Mouse (Mus musculus): ENCODE results near the gene Magi1. TPM values are rescaled to one million over a fixed set of nuclear protein-coding genes. Genes with fewer than 3 reads are reported as not detected.

Gene Magi1
- polyA plus RNA-seq, 1 experiment from 2014 or later, result 6.2 TPM

- 56% methylated on average over 7 of the region's 7 CpGs for WGBS
- no peak for TF ChIP-seq CTCF (IDR thresholded peaks at IDR 0.05; ENCODE audit: low read depth)
- H3K27ac ChIP-seq, result no peak overlapping the region
- DNase-seq (ENCODE audit: low spot score) (no peak), ATAC-seq (replicated peaks; ENCODE audit: low FRiP score, low read depth) (no peak)
- H3K9me3 ChIP-seq (replicated peaks; ENCODE audit: low read length), result no peaks in the 10 kb centered on the region
- no peak overlapping the region for H3K4me2 ChIP-seq (ENCODE audit: low read length)
- no peaks in the 10 kb centered on the region for H3K4me1 ChIP-seq (replicated peaks; ENCODE audit: insufficient read depth, low read length)
- H3K27me3 ChIP-seq (ENCODE audit: insufficient read depth, low read length), result no peaks in the 10 kb centered on the region
- no peak overlapping the region for H3K9ac ChIP-seq (ENCODE audit: low read depth, low read length)
- no peak overlapping the region for H3K4me3 ChIP-seq (replicated peaks; ENCODE audit: low read depth, low read length)
- H3K36me3 ChIP-seq (ENCODE audit: insufficient read depth, low read length), result no peaks in the 10 kb centered on the region
Measured at GRCm38 (mm10) chr6:94036554-94036953, 247.2 kb downstream of the Magi1 start.

- DNase-seq (ENCODE audit: low spot score), result no peak
- H3K4me3 ChIP-seq (replicated peaks; ENCODE audit: low read depth, low read length), result no peak overlapping the region
- no peaks in the 10 kb centered on the region for H3K27me3 ChIP-seq (ENCODE audit: insufficient read depth, low read length)
- WGBS, result 84% methylated on average over 9 of the region's 9 CpGs
- H3K9ac ChIP-seq (ENCODE audit: low read depth, low read length), result no peak overlapping the region
- 0 out of 2 replicates have a peak, but pooled peaks cover 3% of the 10 kb centered on the region for H3K4me1 ChIP-seq (replicated peaks; ENCODE audit: insufficient read depth, low read length)
- no peaks in the 10 kb centered on the region for H3K9me3 ChIP-seq (replicated peaks; ENCODE audit: low read length)
- no peak for TF ChIP-seq CTCF (IDR thresholded peaks at IDR 0.05; ENCODE audit: low read depth)
- H3K27ac ChIP-seq, result no peak overlapping the region
- H3K4me2 ChIP-seq (ENCODE audit: low read length), result no peak overlapping the region
- ATAC-seq (replicated peaks; ENCODE audit: low FRiP score, low read depth), result no peak
- H3K36me3 ChIP-seq (ENCODE audit: insufficient read depth, low read length), result no peaks in the 10 kb centered on the region; the same call in 1 of the 2 replicates
Measured at GRCm38 (mm10) chr6:94026361-94026760, 257.4 kb downstream of the Magi1 start.

- no peak for ATAC-seq (replicated peaks; ENCODE audit: low FRiP score, low read depth)
Measured at GRCm38 (mm10) chr6:94022437-94022836, 261.3 kb downstream of the Magi1 start.

GRCm38 (mm10) chr6:94021239-94021962 is 262.3 kb downstream of the Magi1 start:
- Histone ChIP-seq H3K27me3 (ENCODE audit: insufficient read depth, low read length) (no peaks in the 10 kb centered on the region), H3K4me2 (ENCODE audit: low read length) (no peak overlapping the region), H3K9ac (ENCODE audit: low read depth, low read length) (no peak overlapping the region), H3K4me1 (replicated peaks; ENCODE audit: insufficient read depth, low read length) (0 out of 2 replicates have a peak, but pooled peaks cover 3% of the 10 kb centered on the region), H3K36me3 (ENCODE audit: insufficient read depth, low read length) (no peaks in the 10 kb centered on the region; the same call in 1 of the 2 replicates), H3K4me3 (replicated peaks; ENCODE audit: low read depth, low read length) (no peak overlapping the region), H3K27ac (no peak overlapping the region), H3K9me3 (replicated peaks; ENCODE audit: low read length) (no peaks in the 10 kb centered on the region)
- ATAC-seq (replicated peaks; ENCODE audit: low FRiP score, low read depth) (no peak), DNase-seq (ENCODE audit: low spot score) (no peak)
- WGBS, result 75% methylated on average over 8 of the region's 8 CpGs
- no peak for TF ChIP-seq CTCF (IDR thresholded peaks at IDR 0.05; ENCODE audit: low read depth)

More at GRCm38 (mm10) chr6:94022437-94022836, 261.3 kb downstream of the Magi1 start:
- Histone ChIP-seq H3K4me1 (replicated peaks; ENCODE audit: insufficient read depth, low read length) (0 out of 2 replicates have a peak, but pooled peaks cover 3% of the 10 kb centered on the region), H3K4me2 (ENCODE audit: low read length) (no peak overlapping the region), H3K36me3 (ENCODE audit: insufficient read depth, low read length) (no peaks in the 10 kb centered on the region; the same call in 1 of the 2 replicates), H3K27me3 (ENCODE audit: insufficient read depth, low read length) (no peaks in the 10 kb centered on the region), H3K27ac (no peak overlapping the region), H3K9me3 (replicated peaks; ENCODE audit: low read length) (no peaks in the 10 kb centered on the region), H3K9ac (ENCODE audit: low read depth, low read length) (no peak overlapping the region), H3K4me3 (replicated peaks; ENCODE audit: low read depth, low read length) (no peak overlapping the region)
- no peak for TF ChIP-seq CTCF (IDR thresholded peaks at IDR 0.05; ENCODE audit: low read depth)
- DNase-seq (ENCODE audit: low spot score), result no peak
- WGBS, result 88% methylated on average over 5 of the region's 5 CpGs

GRCm38 (mm10) chr6:94020566-94020965 is 263.2 kb downstream of the Magi1 start:
- no peak for DNase-seq (ENCODE audit: low spot score)
- H3K27me3 ChIP-seq (ENCODE audit: insufficient read depth, low read length), result no peaks in the 10 kb centered on the region
- no peak overlapping the region for H3K9ac ChIP-seq (ENCODE audit: low read depth, low read length)
- H3K4me2 ChIP-seq (ENCODE audit: low read length), result no peak overlapping the region
- H3K9me3 ChIP-seq (replicated peaks; ENCODE audit: low read length), result no peaks in the 10 kb centered on the region
- no peaks in the 10 kb centered on the region; the same call in 1 of the 2 replicates for H3K36me3 ChIP-seq (ENCODE audit: insufficient read depth, low read length)
- ATAC-seq (replicated peaks; ENCODE audit: low FRiP score, low read depth), result no peak
- H3K4me1 ChIP-seq (replicated peaks; ENCODE audit: insufficient read depth, low read length), result 0 out of 2 replicates have a peak, but pooled peaks cover 3% of the 10 kb centered on the region
- no peak overlapping the region for H3K27ac ChIP-seq
- no peak overlapping the region for H3K4me3 ChIP-seq (replicated peaks; ENCODE audit: low read depth, low read length)
- 92% methylated on average over 4 of the region's 4 CpGs for WGBS
- no peak for TF ChIP-seq CTCF (IDR thresholded peaks at IDR 0.05; ENCODE audit: low read depth)

GRCm38 (mm10) chr6:94019935-94020334 is 263.8 kb downstream of the Magi1 start:
- Histone ChIP-seq H3K27ac (no peak overlapping the region), H3K27me3 (ENCODE audit: insufficient read depth, low read length) (no peaks in the 10 kb centered on the region), H3K4me3 (replicated peaks; ENCODE audit: low read depth, low read length) (no peak overlapping the region), H3K9me3 (replicated peaks; ENCODE audit: low read length) (no peaks in the 10 kb centered on the region), H3K4me2 (ENCODE audit: low read length) (no peak overlapping the region), H3K36me3 (ENCODE audit: insufficient read depth, low read length) (no peaks in the 10 kb centered on the region), H3K9ac (ENCODE audit: low read depth, low read length) (no peak overlapping the region), H3K4me1 (replicated peaks; ENCODE audit: insufficient read depth, low read length) (0 out of 2 replicates have a peak, but pooled peaks cover 3% of the 10 kb centered on the region)
- no peak for TF ChIP-seq CTCF (IDR thresholded peaks at IDR 0.05; ENCODE audit: low read depth)
- 95% methylated on average over 4 of the region's 4 CpGs for WGBS
- ATAC-seq (replicated peaks; ENCODE audit: low FRiP score, low read depth) (no peak), DNase-seq (ENCODE audit: low spot score) (no peak)

All from kidney, postnatal 0 days (tissue).